Mouse (Mus musculus) spleen, adult 2 months (tissue): ENCODE results near the gene Gm49394.

Source experiments
- CTCF ChIP-seq: fragments of 200-500 bp; IDR thresholded peaks from 2 replicates; pipeline ENCODE4 v1.5.1; 2011; ENCODE audit warnings: mild to moderate bottlenecking, inconsistent platforms; ENCODE audit not compliant: insufficient read depth, insufficient read length, insufficient replicate concordance; ENCODE audit errors: extremely low read depth
- POLR2A ChIP-seq: fragments of 200-500 bp; IDR thresholded peaks from 2 replicates; pipeline ENCODE4 v1.6.1; 2011; ENCODE audit warnings: low read depth, low read length, inconsistent platforms

GRCm38 (mm10) chr7:142657341-142657791 is 12.4 kb downstream of the Gm49394 start:
- TF ChIP-seq POLR2A (no peak), CTCF (no peak)
